Mouse (Mus musculus) retina, adult 2 months (tissue): ENCODE data around the gene Wnt4.

ENCODE experiments used
- DNase-seq: peaks from one replicate; pipeline ENCODE4 v3.0.0-alpha.2; 2012; ENCODE audit warnings: low read depth, low spot score

Wnt4 gene

GRCm38 (mm10) chr4:137306991-137307706, 29.9 kb downstream of the Wnt4 start:
- DNase-seq, result no peak

DNA sequence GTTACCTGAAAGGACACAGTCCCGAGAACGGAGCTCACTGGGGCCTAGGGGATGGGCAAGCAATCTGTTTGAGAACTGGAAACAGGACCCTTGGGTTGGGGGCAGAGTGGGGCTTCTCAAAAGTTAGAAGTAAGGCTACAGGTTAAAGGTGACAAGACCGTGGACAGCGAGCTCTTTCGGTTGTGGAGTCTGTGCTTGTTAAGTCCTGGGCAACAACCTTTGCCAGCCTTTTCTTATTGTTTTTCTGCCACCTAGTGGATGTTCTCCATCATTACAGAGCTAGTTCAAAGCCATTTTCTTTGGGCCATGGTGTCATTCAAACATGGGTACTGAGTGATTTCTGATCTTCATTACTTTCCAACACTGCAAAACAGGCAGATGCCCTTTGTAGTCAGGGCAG, 31.1 kb downstream of the Wnt4 start:
- peak; percentile 28 for DNase-seq

GRCm38 (mm10) chr4:137313511-137313910, 36.2 kb downstream of the Wnt4 start:
- DNase-seq, result peak; percentile 13

DNA sequence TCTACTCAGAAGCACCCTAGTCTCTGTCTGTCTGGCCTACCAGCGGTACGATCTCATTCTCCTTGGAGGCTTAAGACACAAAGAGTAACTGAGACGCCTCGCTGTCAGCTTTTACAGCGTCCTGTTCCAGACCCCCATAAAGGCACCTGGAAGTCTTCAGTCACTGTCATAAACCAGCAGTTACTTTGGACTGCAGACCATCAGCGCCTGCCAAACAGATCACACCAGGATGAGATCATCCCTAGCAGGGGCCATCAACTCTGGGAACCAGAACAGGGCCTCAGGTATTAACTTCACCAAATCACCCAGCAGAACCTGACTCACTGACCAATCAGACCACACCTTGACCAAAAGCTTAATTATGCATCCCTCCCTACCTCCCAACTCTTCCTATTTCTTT, 37.3 kb downstream of the Wnt4 start:
- no peak for DNase-seq

DNA sequence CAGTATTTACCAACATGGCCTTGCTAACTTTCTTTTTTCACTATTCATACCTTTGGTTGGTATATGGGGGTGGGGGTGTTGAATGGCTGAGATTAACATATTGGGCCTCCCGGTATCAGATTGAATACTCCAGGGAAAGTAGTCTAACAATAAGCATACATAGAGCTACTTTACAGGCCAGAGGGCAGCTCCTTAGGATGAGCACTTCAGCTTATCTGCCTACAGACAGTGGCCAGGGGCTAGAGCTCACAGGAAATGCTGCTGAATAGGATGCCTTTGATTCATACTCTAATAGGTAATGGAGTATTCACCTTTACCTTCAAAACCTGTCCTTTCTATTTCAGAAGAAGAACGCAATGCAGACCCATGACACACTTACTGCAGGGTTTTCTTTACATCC, 37.8 kb downstream of the Wnt4 start:
- no peak for DNase-seq

GRCm38 (mm10) chr4:137316027-137316770, 38.9 kb downstream of the Wnt4 start:
- no peak for DNase-seq

DNA sequence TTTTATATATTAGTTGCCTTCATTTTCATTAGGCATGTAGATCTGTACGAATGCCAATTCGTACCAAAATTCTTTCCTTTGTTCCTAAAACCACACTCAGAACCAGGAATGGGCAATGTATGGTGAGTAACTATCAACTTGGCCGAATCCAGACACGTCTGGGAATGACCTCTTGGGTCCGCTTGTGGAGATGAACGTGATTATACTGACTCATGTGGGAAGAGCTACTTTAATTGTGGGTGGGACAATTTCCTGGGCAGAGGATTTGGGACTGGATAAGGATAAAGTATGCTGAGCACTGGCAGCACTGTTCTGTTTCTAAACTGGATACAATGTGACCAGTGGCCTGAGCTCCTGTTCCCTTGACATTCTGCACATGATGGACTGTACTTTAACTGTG, 47.6 kb downstream of the Wnt4 start:
- no peak for DNase-seq

- no peak for DNase-seq
These were observed 49.2 kb downstream of the Wnt4 start for GRCm38 (mm10) chr4:137326494-137326893.

DNA sequence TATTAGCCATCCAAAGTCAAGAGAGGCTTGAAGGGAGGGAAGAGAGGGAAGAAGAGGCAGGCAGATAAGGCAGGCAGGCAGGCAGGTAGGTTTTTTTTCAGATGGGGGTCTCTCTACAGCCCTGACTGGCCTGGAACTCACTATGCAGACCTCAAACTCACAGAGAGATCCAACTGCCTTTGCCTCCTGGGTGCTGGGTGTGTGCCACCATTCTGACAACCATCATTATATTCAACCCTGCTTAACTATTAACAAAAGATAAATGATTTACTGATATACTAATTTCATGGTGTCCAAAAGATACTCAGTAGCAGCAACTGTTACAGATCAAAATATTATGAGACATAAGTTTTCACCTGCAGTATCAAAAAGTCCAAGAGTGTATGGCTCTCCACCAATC, 54.8 kb downstream of the Wnt4 start:
- DNase-seq, result no peak

- DNase-seq, result no peak
These were observed 59.2 kb downstream of the Wnt4 start for GRCm38 (mm10) chr4:137336468-137336867.

DNA sequence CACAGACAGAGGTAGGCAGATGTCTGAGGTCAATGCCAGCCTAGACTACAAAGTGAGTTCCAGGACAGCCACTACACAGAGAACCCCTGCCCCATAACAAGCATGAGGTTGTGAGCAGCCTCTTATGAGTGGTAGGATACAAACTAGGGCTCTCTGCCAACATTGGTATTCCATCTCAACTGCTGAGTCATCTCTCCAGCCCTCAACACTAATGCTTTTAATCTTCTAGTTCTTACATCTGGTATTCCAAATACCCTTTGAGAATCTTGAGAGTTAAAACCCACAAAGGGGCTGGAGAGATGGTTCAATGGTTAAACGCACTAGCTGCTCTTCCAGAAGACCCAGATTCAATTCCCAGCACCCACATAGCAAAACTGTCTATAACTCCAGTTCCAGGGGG, 62.1 kb downstream of the Wnt4 start:
- DNase-seq, result no peak

DNA sequence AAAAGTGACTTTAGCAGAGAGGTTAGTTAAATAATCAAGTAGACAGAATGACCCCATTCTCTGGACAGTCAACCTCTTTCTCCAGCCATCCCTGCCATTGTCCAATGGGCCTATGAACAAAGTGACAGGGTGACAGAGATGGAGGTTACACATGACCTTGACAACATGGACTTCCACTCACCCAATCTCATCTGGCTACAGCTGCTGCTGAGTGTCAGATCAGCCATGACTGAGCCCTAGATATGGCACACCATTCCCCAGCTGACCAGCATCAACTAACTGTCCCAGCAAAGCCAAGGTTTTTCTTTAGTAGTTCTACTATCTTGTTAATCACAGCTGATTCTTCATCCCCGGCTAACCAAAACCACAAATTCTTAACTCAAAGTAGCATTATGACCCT, 65.5 kb downstream of the Wnt4 start:
- DNase-seq, result no peak

DNA sequence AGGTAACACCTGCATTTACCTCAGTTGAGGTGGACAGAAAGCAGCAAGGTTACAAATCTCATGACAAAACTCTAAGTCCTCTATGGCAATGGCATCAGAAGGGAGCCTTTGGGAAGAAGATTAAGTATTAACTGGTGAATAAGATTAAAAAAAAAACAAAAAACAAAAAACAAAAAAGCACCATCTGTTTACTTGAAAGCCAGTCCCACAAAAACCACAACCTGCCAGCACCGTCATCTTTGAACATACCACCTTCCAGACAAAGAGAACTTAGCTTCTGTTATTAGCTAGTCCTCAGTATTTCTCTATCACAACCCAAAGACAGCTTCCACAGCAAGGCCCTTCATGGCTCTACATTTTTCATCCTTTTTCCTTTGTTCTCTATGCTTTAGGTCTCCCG, 67.8 kb downstream of the Wnt4 start:
- DNase-seq, result no peak

- DNase-seq, result no peak
These were observed 68.5 kb downstream of the Wnt4 start for GRCm38 (mm10) chr4:137345790-137346189.
